Mouse (Mus musculus) limb, embryonic 11.5 days (tissue): ENCODE measurements around the gene Utp15. TPM values are rescaled to one million over a fixed set of nuclear protein-coding genes. Genes with fewer than 3 reads are reported as not detected.

Experiments
- ATAC-seq: fragments of 200-750 bp; cut with Nextera tagmentation; 2 replicates; pipeline ENCODE4 v1.8.0; 2017; ENCODE audit warnings: low read depth; ENCODE audit not compliant: insufficient number of reproducible peaks, low FRiP score, low TSS enrichment
- DNase-seq: peaks from one replicate; pipeline ENCODE4 v3.0.0-alpha.2; 2015; ENCODE audit warnings: low spot score
- H3K27ac ChIP-seq: fragments of 300-500 bp; sonication (generic); replicated peaks from 2 replicates; pipeline ENCODE4 v1.5.1; 2014; ENCODE audit warnings: low read depth, mild to moderate bottlenecking, low read length
- H3K27me3 ChIP-seq: fragments of 300-500 bp; sonication (generic); 2 replicates; pipeline ENCODE4 v1.6.1; 2014; ENCODE audit warnings: mild to moderate bottlenecking, low read length, mixed read lengths; ENCODE audit not compliant: control insufficient read depth, insufficient read depth
- H3K36me3 ChIP-seq: fragments of 300-500 bp; sonication (generic); 2 replicates; pipeline ENCODE4 v1.6.1; 2014; ENCODE audit warnings: mild to moderate bottlenecking, low read length, moderate library complexity, mixed read lengths; ENCODE audit not compliant: control insufficient read depth, insufficient read depth
- H3K4me1 ChIP-seq: fragments of 300-500 bp; sonication (generic); 2 replicates; pipeline ENCODE4 v1.6.1; 2014; ENCODE audit warnings: low read length, mixed read lengths; ENCODE audit not compliant: control insufficient read depth, insufficient read depth
- H3K4me2 ChIP-seq: fragments of 300-500 bp; sonication (generic); 2 replicates; pipeline ENCODE4 v1.6.1; 2014; ENCODE audit warnings: low read depth, mild to moderate bottlenecking, moderate library complexity; ENCODE audit not compliant: severe bottlenecking
- H3K4me3 ChIP-seq: fragments of 300-500 bp; sonication (generic); 2 replicates; pipeline ENCODE4 v1.5.1; 2014; ENCODE audit warnings: low read depth, low read length
- H3K9ac ChIP-seq: fragments of 300-500 bp; sonication (generic); 2 replicates; pipeline ENCODE4 v1.6.1; 2014; ENCODE audit warnings: mild to moderate bottlenecking, low read length
- H3K9me3 ChIP-seq: fragments of 300-500 bp; sonication (generic); 2 replicates; pipeline ENCODE4 v1.6.1; 2016; ENCODE audit warnings: low read length; ENCODE audit not compliant: control insufficient read depth
- WGBS: fragments of 180-500 bp; shearing (Covaris S2); extraction: QIAGEN DNeasy Blood & Tissue Kit; methylation state at CpG from one replicate; pipeline ENCODE4 v1.1.7; 2014; 5-methylcytosine and 5-hydroxymethylcytosine counted together
- polyA plus RNA-seq: library from polyadenylated mRNA; unstranded; fragments of >200 nt; fragmentation: Nextera tagmentation; extraction: Ambion mirVana; gene quantifications from 2 replicates; pipeline ENCODE4 v1.2.1, GENCODE M21; 2014

The Utp15 gene
- polyA plus RNA-seq, 1 experiment from 2014 or later = 45.4 TPM

DNA sequence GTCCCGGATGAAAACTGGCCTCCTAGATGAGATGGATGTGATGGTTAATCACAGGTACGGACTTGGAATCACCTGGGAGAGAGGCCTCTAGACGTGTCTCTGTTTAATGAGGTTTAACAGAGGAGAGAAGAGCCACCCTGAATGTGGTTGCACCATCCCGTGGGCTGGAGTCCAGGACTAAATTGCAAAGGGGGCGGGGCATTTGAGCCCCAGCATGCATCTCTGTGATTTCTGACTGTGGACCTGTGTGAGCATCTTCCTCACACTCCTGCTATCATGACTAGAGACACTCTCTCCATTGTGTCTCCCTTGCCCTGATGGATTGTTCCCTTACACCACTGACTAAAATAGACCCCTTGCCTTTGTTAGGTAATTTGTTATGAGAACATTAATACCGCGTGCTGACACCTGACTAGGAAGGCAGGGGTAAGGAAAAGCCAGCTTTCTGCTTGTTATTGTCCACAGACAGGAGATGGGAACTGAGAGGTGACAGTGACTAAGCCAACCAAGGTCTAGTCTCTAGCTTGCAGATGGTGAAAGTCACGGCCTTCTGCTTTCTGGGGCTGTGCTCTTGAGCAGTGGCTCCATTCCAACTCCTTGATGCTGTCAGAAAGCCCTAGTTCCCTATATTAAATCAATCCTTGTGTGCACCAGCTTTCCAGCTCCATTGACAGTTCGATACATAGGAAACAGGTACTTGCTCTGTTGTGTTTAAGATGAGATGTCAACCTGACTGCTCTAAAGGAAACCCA, 21.1 kb downstream of the Utp15 start:
- Histone ChIP-seq H3K4me3 (no peak overlapping the region), H3K27ac (no peak overlapping the region), H3K27me3 (no peaks in the 10 kb centered on the region), H3K9me3 (no peaks in the 10 kb centered on the region), H3K4me1 (no peaks in the 10 kb centered on the region), H3K9ac (no peak overlapping the region), H3K4me2 (no peak overlapping the region), H3K36me3 (no peaks in the 10 kb centered on the region)
- ATAC-seq = no peak
- DNase-seq = no peak
- 74% methylated on average over 9 of the region's 9 CpGs for WGBS

DNA sequence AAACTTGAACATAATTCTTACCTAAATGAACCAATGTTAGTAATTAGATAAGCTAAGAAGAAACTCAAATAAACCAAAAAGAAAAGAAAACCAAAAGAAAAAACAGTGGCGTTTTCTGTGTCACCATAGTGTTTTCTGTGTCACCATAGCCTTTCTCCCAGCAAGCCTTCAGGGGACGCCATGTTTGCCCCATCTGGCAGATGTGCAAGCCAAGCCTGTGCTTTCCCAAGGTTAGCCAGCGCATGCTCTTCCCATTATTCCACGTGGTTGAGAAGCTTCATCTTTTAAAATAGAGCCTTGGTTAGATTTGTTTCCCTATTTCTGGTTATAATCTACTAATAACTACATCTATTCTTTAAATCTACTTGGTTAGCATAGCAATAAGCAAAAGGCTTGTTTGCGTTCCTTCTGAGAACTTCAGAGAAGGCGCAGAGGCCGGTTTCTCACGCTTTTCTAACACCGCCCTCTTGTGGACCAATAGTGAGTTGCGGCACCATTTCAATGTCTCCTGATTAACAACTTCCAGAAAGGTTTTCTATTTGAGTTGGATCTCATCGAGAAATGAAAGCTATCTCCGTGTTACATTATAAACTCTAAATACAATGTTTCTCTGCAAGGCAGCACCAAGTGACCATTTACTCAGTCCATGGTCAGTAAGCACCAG, 22.7 kb downstream of the Utp15 start:
- Histone ChIP-seq H3K4me1 (no peaks in the 10 kb centered on the region), H3K4me3 (no peak overlapping the region), H3K4me2 (no peak overlapping the region), H3K9me3 (no peaks in the 10 kb centered on the region), H3K27ac (no peak overlapping the region), H3K36me3 (no peaks in the 10 kb centered on the region), H3K27me3 (no peaks in the 10 kb centered on the region), H3K9ac (no peak overlapping the region)
- ATAC-seq = no peak
- 21% methylated on average over 12 of the region's 12 CpGs for WGBS
- DNase-seq = peak; percentile 84

GRCm38 (mm10) chr13:98235451-98235850, 27.4 kb downstream of the Utp15 start:
- Histone ChIP-seq H3K4me2 (no peak overlapping the region), H3K9ac (no peak overlapping the region), H3K27me3 (no peaks in the 10 kb centered on the region), H3K4me1 (no peaks in the 10 kb centered on the region), H3K36me3 (no peaks in the 10 kb centered on the region), H3K4me3 (no peak overlapping the region), H3K9me3 (no peaks in the 10 kb centered on the region), H3K27ac (no peak overlapping the region)
- ATAC-seq (no peak), DNase-seq (no peak)
- 78% methylated on average over 6 of the region's 6 CpGs for WGBS

GRCm38 (mm10) chr13:98230511-98230910, 32.3 kb downstream of the Utp15 start:
- Histone ChIP-seq H3K27me3 (no peaks in the 10 kb centered on the region), H3K4me1 (no peaks in the 10 kb centered on the region), H3K27ac (no peak overlapping the region), H3K36me3 (no peaks in the 10 kb centered on the region), H3K4me2 (no peak overlapping the region), H3K9ac (no peak overlapping the region), H3K4me3 (no peak overlapping the region), H3K9me3 (no peaks in the 10 kb centered on the region)
- WGBS = 97% methylated on average over 1 of the region's 1 CpGs
- ATAC-seq (no peak), DNase-seq (no peak)

DNA sequence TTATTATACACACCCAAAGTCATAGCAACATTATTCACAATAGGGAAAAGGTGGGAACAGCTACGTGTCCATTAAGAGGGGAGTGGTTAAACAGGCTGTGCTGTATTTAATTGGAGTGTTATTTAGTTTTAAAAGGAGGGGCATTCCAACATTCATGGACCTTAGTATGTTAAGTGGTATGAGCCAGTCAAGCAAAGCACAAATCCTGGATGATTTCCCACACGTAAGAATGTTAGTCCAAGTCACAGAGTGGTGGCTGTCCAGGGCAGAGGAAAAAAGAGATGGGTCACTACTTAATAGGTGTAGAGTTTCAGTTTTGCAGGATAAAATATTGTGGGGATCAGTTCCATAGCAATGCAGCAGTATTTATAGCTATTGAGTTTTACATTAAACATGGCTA, 36.6 kb downstream of the Utp15 start:
- H3K27me3 ChIP-seq = no peaks in the 10 kb centered on the region
- no peak overlapping the region for H3K4me3 ChIP-seq
- DNase-seq (no peak), ATAC-seq (no peak)
- no peak overlapping the region for H3K27ac ChIP-seq
- H3K4me2 ChIP-seq = no peak overlapping the region
- H3K9me3 ChIP-seq = no peaks in the 10 kb centered on the region
- WGBS = 74% methylated on average over 2 of the region's 2 CpGs
- no peaks in the 10 kb centered on the region for H3K36me3 ChIP-seq
- no peaks in the 10 kb centered on the region for H3K4me1 ChIP-seq
- no peak overlapping the region for H3K9ac ChIP-seq

- ATAC-seq (no peak), DNase-seq (peak; percentile 55)
- Histone ChIP-seq H3K4me1 (no peaks in the 10 kb centered on the region), H3K27ac (no peak overlapping the region), H3K9me3 (no peaks in the 10 kb centered on the region), H3K4me2 (no peak overlapping the region), H3K9ac (no peak overlapping the region), H3K27me3 (no peaks in the 10 kb centered on the region), H3K36me3 (no peaks in the 10 kb centered on the region), H3K4me3 (no peak overlapping the region)
- WGBS = 44% methylated on average over 12 of the region's 12 CpGs
Observed at GRCm38 (mm10) chr13:98222848-98223247, 40.0 kb downstream of the Utp15 start.

DNA sequence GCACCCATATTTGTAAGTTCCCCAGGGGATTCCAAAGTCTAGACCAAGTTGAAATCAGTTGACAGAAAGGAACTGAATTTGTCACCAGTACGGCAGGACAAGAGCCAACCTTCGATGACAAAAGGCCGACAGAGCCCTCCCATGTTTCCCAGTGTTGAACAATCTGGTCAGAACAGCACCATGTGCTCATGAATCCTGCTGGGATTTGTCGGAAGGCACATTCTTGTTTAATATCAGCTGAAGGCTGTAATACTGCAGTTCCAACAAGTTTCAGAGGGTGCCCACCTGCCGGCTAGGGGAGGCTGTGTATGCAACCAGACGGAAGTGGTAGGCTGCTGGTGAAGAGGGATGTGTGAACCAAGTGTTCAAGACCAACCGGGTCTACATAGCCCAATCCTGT, 52.7 kb downstream of the Utp15 start:
- no peaks in the 10 kb centered on the region for H3K36me3 ChIP-seq
- H3K27me3 ChIP-seq = peaks cover 3% of the 10 kb centered on the region; the same call in 1 of the 2 replicates

DNA sequence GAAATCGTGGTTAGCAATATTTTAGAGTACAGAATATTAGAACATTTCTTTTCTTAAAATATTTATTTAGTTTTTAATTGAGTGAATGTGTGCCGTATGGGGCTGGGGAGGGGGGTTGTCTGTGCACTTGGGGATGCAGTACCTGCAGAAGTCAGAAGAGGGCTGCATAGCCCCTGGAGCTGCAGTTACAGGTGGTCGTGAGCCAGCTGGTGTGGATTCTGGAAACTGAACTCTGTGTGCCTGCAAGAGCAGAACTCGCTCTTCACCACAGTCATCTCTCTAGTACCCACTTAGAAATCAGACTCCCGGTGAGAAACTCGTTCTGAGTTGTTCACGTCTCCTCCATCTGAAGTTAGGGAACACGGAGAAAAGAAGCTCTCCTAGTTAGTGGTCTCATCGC, 54.0 kb downstream of the Utp15 start:
- peak; percentile 73 for DNase-seq

More for the DNA sequence above, 52.7 kb downstream of the Utp15 start:
- no peak for DNase-seq
- Histone ChIP-seq H3K27ac (no peak overlapping the region), H3K9me3 (no peaks in the 10 kb centered on the region), H3K4me2 (no peak overlapping the region), H3K9ac (no peak overlapping the region), H3K4me1 (peaks cover 1% of the 10 kb centered on the region; the same call in 1 of the 2 replicates), H3K4me3 (no peak overlapping the region)
- no peak for ATAC-seq
- WGBS = 86% methylated on average over 7 of the region's 7 CpGs

More for the DNA sequence above, 54.0 kb downstream of the Utp15 start:
- H3K9ac ChIP-seq = no peak overlapping the region
- H3K27me3 ChIP-seq = peaks cover 3% of the 10 kb centered on the region; the same call in 1 of the 2 replicates
- H3K4me1 ChIP-seq = peaks cover 3% of the 10 kb centered on the region; the same call in 1 of the 2 replicates
- no peak overlapping the region for H3K4me3 ChIP-seq
- 38% methylated on average over 9 of the region's 9 CpGs for WGBS
- no peak for ATAC-seq
- no peaks in the 10 kb centered on the region for H3K36me3 ChIP-seq
- no peak overlapping the region for H3K27ac ChIP-seq
- H3K4me2 ChIP-seq = no peak overlapping the region
- no peaks in the 10 kb centered on the region for H3K9me3 ChIP-seq
